Mouse (Mus musculus): Measurements from ENCODE around the gene Snx20. TPM values are rescaled to one million over a fixed set of nuclear protein-coding genes. Genes with fewer than 3 reads are reported as not detected.
"Not testable (repeated sequence)": the region's sequence is repeated elsewhere in the genome, so short reads cannot be mapped to it uniquely, and the experiment has no call there.

Snx20 gene
- total and polyA plus RNA-seq, 2 experiments from 2014 or later, result 1.1 to 2.2 TPM

- Histone ChIP-seq H3K4me3 (ENCODE audit: low read length) (no peak overlapping the region), H3K27ac (no peak overlapping the region), H3K36me3 (ENCODE audit: insufficient read depth, low read length) (no peaks in the 10 kb centered on the region), H3K27me3 (ENCODE audit: insufficient read depth, low read length) (no peaks in the 10 kb centered on the region), H3K4me1 (ENCODE audit: insufficient read depth, low read length) (no peaks in the 10 kb centered on the region), H3K9ac (replicated peaks; ENCODE audit: low read length) (no peak overlapping the region), H3K4me2 (ENCODE audit: low read depth, low read length) (no peak overlapping the region), H3K9me3 (ENCODE audit: low read length) (no peaks in the 10 kb centered on the region)
- ATAC-seq (no peak), DNase-seq (ENCODE audit: low spot score) (no peak)
- WGBS, result 78% methylated on average over 6 of the region's 6 CpGs
- TF ChIP-seq CTCF (IDR thresholded peaks at IDR 0.05; ENCODE audit: low read depth), result no peak
Measured at GRCm38 (mm10) chr8:88662401-88662821, 26.5 kb upstream of the Snx20 start.

DNA sequence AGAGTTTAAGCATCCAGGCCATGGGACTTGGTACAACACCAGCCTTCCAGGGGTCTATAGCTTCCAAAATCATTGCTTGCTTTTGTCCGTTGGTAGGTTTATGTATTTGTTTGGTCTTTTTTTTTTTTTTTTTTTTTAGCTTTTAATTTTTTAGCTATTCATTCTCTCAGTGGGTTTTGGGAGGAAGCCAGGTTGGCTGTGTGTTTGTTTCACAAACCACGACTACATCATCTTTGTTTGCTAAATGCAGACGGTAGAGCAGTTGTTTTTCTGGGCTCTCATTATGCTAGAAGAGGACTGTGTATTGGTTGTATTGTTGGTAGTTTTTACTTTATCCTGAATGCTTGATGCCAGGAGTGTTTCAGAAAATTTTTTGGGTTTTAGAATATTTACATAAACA is 23.9 kb upstream of the Snx20 start:
- no peak for TF ChIP-seq CTCF (IDR thresholded peaks at IDR 0.05; ENCODE audit: low read depth)
- Histone ChIP-seq H3K27me3 (ENCODE audit: insufficient read depth, low read length) (no peaks in the 10 kb centered on the region), H3K4me1 (ENCODE audit: insufficient read depth, low read length) (no peaks in the 10 kb centered on the region), H3K27ac (no peak overlapping the region), H3K9ac (replicated peaks; ENCODE audit: low read length) (no peak overlapping the region), H3K4me3 (ENCODE audit: low read length) (no peak overlapping the region), H3K36me3 (ENCODE audit: insufficient read depth, low read length) (no peaks in the 10 kb centered on the region), H3K9me3 (ENCODE audit: low read length) (no peaks in the 10 kb centered on the region), H3K4me2 (ENCODE audit: low read depth, low read length) (no peak overlapping the region)
- 52% methylated on average over 3 of the region's 3 CpGs for WGBS
- ATAC-seq (no peak), DNase-seq (ENCODE audit: low spot score) (no peak)

DNA sequence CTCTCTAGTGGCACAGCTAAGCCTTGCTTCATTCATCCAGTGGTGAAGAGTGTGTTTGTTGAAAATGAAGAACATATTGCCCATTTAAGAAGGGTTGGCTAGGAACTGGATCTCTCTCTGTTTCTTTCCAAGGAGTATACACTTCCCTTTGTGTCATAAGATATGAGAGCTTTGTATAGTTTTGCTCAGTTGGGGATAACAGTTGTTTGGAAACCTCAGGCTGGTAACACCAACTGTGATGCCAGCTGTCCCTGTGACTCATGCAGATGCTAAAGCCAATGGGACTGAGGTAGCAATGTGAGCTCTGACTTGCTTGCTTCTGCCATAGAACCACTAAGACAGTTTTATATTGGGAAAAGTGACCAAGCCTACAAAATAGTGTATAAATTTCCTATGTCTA is 19.4 kb upstream of the Snx20 start:
- no peak overlapping the region for H3K4me2 ChIP-seq (ENCODE audit: low read depth, low read length)
- 0 out of 2 replicates have a peak, but pooled peaks have one; percentile 24 for ATAC-seq
- H3K27me3 ChIP-seq (ENCODE audit: insufficient read depth, low read length), result no peaks in the 10 kb centered on the region
- H3K9ac ChIP-seq (replicated peaks; ENCODE audit: low read length), result no peak overlapping the region
- no peaks in the 10 kb centered on the region for H3K4me1 ChIP-seq (ENCODE audit: insufficient read depth, low read length)
- DNase-seq (ENCODE audit: low spot score), result no peak
- H3K27ac ChIP-seq, result no peak overlapping the region
- no peaks in the 10 kb centered on the region for H3K36me3 ChIP-seq (ENCODE audit: insufficient read depth, low read length)
- H3K9me3 ChIP-seq (ENCODE audit: low read length), result no peaks in the 10 kb centered on the region
- no peak overlapping the region for H3K4me3 ChIP-seq (ENCODE audit: low read length)
- TF ChIP-seq CTCF (IDR thresholded peaks at IDR 0.05; ENCODE audit: low read depth), result no peak

DNA sequence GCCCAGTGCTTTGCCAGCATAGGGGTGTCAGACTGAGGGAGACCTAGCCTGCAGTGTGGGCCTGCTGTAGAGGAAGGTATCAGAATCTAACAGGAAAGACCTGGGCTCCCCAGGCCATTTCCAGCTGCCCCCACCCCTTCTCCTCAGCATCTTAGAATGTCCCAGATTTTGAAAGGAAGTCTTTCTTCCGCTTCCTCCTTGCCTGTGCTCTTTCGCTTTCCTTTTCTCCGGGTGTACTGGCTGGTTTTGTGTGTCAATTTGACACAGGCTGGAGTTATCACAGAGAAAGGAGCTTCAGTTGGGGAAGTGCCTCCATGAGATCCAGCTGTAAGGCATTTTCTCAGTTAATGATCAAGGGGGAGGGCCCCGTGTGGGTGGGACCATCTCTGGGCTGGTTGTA is 15.2 kb upstream of the Snx20 start:
- not testable (repeated sequence) for H3K27me3 ChIP-seq (ENCODE audit: insufficient read depth, low read length); H3K27ac ChIP-seq; H3K36me3 ChIP-seq (ENCODE audit: insufficient read depth, low read length); H3K9me3 ChIP-seq (ENCODE audit: low read length); H3K9ac ChIP-seq (replicated peaks; ENCODE audit: low read length); DNase-seq (ENCODE audit: low spot score); H3K4me3 ChIP-seq (ENCODE audit: low read length); H3K4me2 ChIP-seq (ENCODE audit: low read depth, low read length); H3K4me1 ChIP-seq (ENCODE audit: insufficient read depth, low read length); ATAC-seq
- 60% methylated on average over 4 of the region's 4 CpGs for WGBS

DNA sequence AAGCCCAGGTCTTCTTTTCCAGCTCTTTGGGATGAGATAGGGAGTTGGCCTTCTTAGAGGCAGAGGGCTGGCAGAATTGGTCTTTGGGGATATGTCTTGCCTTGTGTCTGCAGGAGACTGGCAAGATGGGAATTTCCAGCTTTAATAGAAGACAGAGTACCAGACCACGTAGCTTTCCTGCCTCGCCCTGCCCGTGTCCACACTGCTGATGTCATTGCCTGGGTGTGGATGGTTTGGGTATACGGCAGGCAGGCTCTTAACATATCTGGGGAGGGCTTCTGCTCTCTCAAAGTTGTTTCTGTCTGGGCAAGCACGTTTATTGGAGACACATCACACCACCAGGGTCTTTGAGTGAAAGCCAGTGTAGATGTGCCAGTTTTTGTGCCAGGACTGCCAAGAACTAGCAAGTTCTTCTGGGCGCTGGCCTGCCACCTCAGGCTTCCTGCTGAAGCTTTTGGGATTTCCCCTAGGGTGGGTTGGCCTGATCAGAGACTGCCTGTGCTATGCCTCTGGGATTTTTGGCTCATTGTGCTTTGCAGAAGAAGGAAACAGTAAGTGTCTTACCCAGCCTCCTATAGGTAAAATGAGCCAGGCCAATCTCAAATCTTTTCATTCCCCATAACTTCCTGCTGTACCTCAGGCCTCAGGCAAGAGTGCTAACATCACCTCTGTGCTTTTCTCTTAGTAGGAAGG is 14.2 kb upstream of the Snx20 start:
- no peaks in the 10 kb centered on the region for H3K36me3 ChIP-seq (ENCODE audit: insufficient read depth, low read length)
- WGBS, result 69% methylated on average over 6 of the region's 6 CpGs
- ATAC-seq, result no peak
- no peak overlapping the region for H3K4me3 ChIP-seq (ENCODE audit: low read length)
- H3K27ac ChIP-seq, result no peak overlapping the region
- H3K4me2 ChIP-seq (ENCODE audit: low read depth, low read length), result no peak overlapping the region
- no peaks in the 10 kb centered on the region for H3K27me3 ChIP-seq (ENCODE audit: insufficient read depth, low read length)
- no peak for DNase-seq (ENCODE audit: low spot score)
- peaks cover 3% of the 10 kb centered on the region for H3K4me1 ChIP-seq (ENCODE audit: insufficient read depth, low read length)
- no peaks in the 10 kb centered on the region for H3K9me3 ChIP-seq (ENCODE audit: low read length)
- no peak overlapping the region for H3K9ac ChIP-seq (replicated peaks; ENCODE audit: low read length)
- TF ChIP-seq CTCF (IDR thresholded peaks at IDR 0.05; ENCODE audit: low read depth), result no peak

- TF ChIP-seq CTCF (IDR thresholded peaks at IDR 0.05; ENCODE audit: low read depth), result no peak
- no peaks in the 10 kb centered on the region for H3K36me3 ChIP-seq (ENCODE audit: insufficient read depth, low read length)
- no peak overlapping the region for H3K4me2 ChIP-seq (ENCODE audit: low read depth, low read length)
- H3K27me3 ChIP-seq (ENCODE audit: insufficient read depth, low read length), result no peaks in the 10 kb centered on the region
- no peak for DNase-seq (ENCODE audit: low spot score)
- no peak for ATAC-seq
- H3K4me1 ChIP-seq (ENCODE audit: insufficient read depth, low read length), result peaks cover 3% of the 10 kb centered on the region
- no peaks in the 10 kb centered on the region for H3K9me3 ChIP-seq (ENCODE audit: low read length)
- no peak overlapping the region for H3K4me3 ChIP-seq (ENCODE audit: low read length)
- no peak overlapping the region for H3K27ac ChIP-seq
- no peak overlapping the region for H3K9ac ChIP-seq (replicated peaks; ENCODE audit: low read length)
Measured at GRCm38 (mm10) chr8:88648322-88648721, 12.4 kb upstream of the Snx20 start.
